Mouse (Mus musculus) neural tube, embryonic 15.5 days (tissue): ENCODE results near the gene Acp5. TPM values are rescaled to one million over a fixed set of nuclear protein-coding genes. Genes with fewer than 3 reads are reported as not detected.

Experiments used
- ATAC-seq: fragments of 200-750 bp; cut with Nextera tagmentation; 2 replicates; pipeline ENCODE4 v1.8.0; 2017; ENCODE audit warnings: mild to moderate bottlenecking, moderate TSS enrichment, moderate library complexity; ENCODE audit not compliant: low FRiP score
- H3K27ac ChIP-seq: fragments of 300-500 bp; sonication (generic); replicated peaks from 2 replicates; pipeline ENCODE4 v1.5.1; 2015; ENCODE audit warnings: mild to moderate bottlenecking, inconsistent platforms
- H3K27me3 ChIP-seq: fragments of 300-500 bp; sonication (generic); replicated peaks from 2 replicates; pipeline ENCODE4 v1.6.1; 2015; ENCODE audit warnings: inconsistent platforms
- H3K36me3 ChIP-seq: fragments of 300-500 bp; sonication (generic); 2 replicates; pipeline ENCODE4 v1.6.1; 2015; ENCODE audit warnings: inconsistent platforms
- H3K4me1 ChIP-seq: fragments of 300-500 bp; sonication (generic); 2 replicates; pipeline ENCODE4 v1.6.1; 2015; ENCODE audit warnings: inconsistent platforms
- H3K4me2 ChIP-seq: fragments of 300-500 bp; sonication (generic); 2 replicates; pipeline ENCODE4 v1.6.1; 2015; ENCODE audit warnings: inconsistent platforms, mild to moderate bottlenecking, moderate library complexity
- H3K4me3 ChIP-seq: fragments of 300-500 bp; sonication (generic); replicated peaks from 2 replicates; pipeline ENCODE4 v1.5.1; 2015; ENCODE audit warnings: mild to moderate bottlenecking, inconsistent platforms
- H3K9ac ChIP-seq: fragments of 300-500 bp; sonication (generic); replicated peaks from 2 replicates; pipeline ENCODE4 v1.6.1; 2015; ENCODE audit warnings: mild to moderate bottlenecking, inconsistent platforms
- H3K9me3 ChIP-seq: fragments of 300-500 bp; sonication (generic); replicated peaks from 2 replicates; pipeline ENCODE4 v1.6.1; 2016; ENCODE audit warnings: inconsistent platforms
- WGBS: fragments of 180-500 bp; shearing (Covaris S2); methylation state at CpG from one replicate; pipeline ENCODE4 v1.1.7; 2015; ENCODE audit warnings: mixed read lengths; 5-methylcytosine and 5-hydroxymethylcytosine counted together
- polyA plus RNA-seq: library from polyadenylated mRNA; unstranded; fragments of >200 nt; fragmentation: Nextera tagmentation; extraction: Ambion mirVana; gene quantifications from 2 replicates; pipeline ENCODE4 v1.2.1, GENCODE M21; 2015

Gene Acp5
- polyA plus RNA-seq, 1 experiment from 2014 or later: 1.0 TPM

DNA sequence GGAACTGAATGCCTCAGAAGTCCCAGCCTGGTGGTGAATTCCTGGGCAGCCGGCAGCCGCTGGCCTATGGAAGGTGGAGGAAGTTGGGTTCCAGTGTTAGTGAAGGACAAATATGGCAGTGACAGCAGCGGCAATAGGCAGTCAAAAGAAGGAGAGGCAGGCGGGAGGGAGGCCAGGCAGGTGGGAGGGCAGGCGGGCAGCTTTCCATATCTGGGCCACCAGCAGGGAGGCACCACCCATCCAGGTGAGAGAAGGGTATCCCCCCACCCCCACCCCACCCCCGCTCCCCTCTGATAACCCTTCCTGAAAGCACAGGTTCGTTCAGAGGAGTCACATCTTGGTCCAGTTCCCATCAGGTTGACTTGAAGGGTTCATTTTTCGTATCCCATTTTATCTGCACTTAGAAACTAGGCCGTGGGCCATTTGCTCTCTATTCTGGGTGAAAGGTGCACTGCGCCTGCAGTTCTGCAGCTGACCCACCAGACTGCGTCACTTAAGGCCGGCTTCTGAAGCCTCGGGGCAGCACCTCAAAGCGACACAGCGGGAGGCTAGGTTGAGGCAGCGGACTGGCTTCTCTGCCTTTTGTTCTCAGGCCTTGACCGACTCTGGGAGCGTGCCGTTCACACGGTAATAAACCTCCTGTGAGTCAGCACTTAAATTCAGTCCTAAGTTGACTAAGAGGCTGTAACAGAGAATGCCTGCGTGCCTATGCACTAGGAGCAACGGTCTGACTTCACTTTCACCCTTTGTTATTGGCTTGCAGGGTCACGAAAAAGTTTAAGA is 1.4 kb upstream of the Acp5 start:
- no peaks in the 10 kb centered on the region for H3K36me3 ChIP-seq
- H3K9me3 ChIP-seq: no peaks in the 10 kb centered on the region
- no peak overlapping the region for H3K27ac ChIP-seq
- H3K4me2 ChIP-seq: peak overlapping the region; percentile 19; the same call in 1 of the 2 replicates
- H3K27me3 ChIP-seq: peaks cover 9% of the 10 kb centered on the region
- peaks cover 3% of the 10 kb centered on the region; the same call in 1 of the 2 replicates for H3K4me1 ChIP-seq
- H3K4me3 ChIP-seq: no peak overlapping the region
- no peak for ATAC-seq
- H3K9ac ChIP-seq: no peak overlapping the region
- WGBS: 8% methylated on average over 23 of the region's 23 CpGs

DNA sequence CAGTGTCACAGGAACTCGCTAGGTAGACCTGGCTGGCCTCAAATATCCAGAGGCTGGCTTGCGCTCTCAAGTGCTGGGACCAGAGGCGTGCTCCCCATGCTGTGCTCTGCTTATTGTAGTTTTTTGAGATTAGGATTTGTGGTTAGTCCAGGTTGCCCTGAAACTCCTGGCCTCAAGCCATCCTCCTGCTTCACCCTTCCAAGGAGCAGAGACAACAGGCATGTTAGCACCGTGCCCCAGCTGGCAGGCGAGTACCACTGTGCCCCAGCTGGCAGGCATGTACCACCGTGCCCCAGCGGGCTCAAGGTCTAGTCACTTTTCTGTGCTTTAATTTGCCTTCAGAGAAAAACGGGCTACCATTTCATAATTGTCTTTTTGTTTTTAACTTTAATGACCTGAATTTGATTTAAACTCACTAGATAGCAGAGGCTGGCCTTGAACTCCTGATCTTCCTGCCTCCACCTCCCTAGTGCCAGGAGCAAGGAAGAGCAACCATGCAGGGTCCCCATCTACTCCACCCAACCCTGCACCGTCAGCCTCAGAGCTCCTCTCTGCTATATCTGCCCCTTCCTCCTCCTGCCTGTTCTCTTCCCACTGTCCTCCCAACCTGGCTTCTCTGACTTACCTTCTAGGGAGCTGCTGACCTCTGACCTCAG is 395 bp downstream of the Acp5 start:
- H3K4me1 ChIP-seq: peaks cover 12% of the 10 kb centered on the region
- no peak overlapping the region for H3K4me2 ChIP-seq
- H3K27me3 ChIP-seq: peaks cover 27% of the 10 kb centered on the region
- WGBS: 69% methylated on average over 9 of the region's 9 CpGs
- H3K4me3 ChIP-seq: no peak overlapping the region
- H3K36me3 ChIP-seq: no peaks in the 10 kb centered on the region
- no peak overlapping the region for H3K27ac ChIP-seq
- no peak for ATAC-seq
- no peaks in the 10 kb centered on the region for H3K9me3 ChIP-seq
- no peak overlapping the region for H3K9ac ChIP-seq

DNA sequence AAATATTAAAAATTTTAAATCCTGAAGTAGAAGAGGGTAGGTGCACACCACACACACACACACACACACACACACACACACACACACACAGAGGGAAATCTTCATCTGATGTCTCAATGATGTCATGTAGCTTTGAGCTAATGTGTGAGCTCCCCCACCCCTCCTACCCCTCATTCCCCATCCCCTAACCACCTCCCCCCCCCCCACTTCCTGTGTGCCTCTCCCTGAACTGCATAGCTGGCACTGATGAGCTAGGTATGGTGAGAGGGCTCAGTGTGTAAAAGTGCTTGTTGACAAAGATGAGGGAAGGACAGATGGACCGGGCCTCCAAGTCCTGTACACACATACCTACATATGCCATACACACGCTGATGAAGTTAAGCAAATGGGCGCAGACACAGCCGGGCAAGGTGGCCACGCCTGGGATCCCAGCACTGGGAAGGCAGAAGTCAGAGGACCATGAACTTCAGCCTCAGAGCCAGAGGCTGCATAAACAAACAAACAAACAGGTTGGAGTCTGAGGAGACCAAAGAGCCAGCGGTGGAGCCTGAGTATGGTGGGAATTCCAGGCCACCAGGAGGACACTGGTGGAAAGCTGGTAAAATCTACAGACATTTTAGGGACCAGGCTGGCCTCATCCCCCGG is 1.1 kb downstream of the Acp5 start:
- H3K4me3 ChIP-seq: no peak overlapping the region
- no peaks in the 10 kb centered on the region for H3K9me3 ChIP-seq
- peaks cover 12% of the 10 kb centered on the region for H3K4me1 ChIP-seq
- ATAC-seq: no peak
- peaks cover 27% of the 10 kb centered on the region for H3K27me3 ChIP-seq
- H3K9ac ChIP-seq: no peak overlapping the region
- WGBS: 93% methylated on average over 7 of the region's 7 CpGs
- H3K36me3 ChIP-seq: no peaks in the 10 kb centered on the region
- no peak overlapping the region for H3K27ac ChIP-seq
- H3K4me2 ChIP-seq: no peak overlapping the region

DNA sequence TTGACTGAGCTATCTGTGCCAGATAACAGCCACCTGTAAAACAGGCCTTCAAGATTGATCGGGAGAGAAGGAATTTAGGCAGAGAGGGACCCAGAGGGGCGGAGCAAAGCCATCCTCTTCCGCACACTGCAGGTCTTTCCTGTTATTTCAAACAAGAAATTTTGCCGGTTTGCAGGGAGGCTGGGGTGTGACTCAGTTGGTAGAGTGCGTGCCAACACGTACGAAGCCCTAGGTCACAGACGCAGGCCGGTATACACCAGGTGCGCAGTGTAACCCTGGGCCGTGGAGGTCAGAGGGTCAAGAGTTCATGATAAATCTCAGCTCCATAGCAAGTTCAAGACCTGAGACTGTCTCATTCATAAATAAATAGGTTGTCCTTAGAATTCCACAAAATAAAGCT is 3.3 kb downstream of the Acp5 start:
- Histone ChIP-seq H3K36me3 (no peaks in the 10 kb centered on the region), H3K4me2 (peak overlapping the region; percentile 46), H3K9me3 (no peaks in the 10 kb centered on the region), H3K4me1 (peaks cover 11% of the 10 kb centered on the region), H3K9ac (no peak overlapping the region), H3K27me3 (peaks cover 27% of the 10 kb centered on the region), H3K27ac (no peak overlapping the region), H3K4me3 (no peak overlapping the region)
- ATAC-seq: no peak
- 51% methylated on average over 11 of the region's 11 CpGs for WGBS

DNA sequence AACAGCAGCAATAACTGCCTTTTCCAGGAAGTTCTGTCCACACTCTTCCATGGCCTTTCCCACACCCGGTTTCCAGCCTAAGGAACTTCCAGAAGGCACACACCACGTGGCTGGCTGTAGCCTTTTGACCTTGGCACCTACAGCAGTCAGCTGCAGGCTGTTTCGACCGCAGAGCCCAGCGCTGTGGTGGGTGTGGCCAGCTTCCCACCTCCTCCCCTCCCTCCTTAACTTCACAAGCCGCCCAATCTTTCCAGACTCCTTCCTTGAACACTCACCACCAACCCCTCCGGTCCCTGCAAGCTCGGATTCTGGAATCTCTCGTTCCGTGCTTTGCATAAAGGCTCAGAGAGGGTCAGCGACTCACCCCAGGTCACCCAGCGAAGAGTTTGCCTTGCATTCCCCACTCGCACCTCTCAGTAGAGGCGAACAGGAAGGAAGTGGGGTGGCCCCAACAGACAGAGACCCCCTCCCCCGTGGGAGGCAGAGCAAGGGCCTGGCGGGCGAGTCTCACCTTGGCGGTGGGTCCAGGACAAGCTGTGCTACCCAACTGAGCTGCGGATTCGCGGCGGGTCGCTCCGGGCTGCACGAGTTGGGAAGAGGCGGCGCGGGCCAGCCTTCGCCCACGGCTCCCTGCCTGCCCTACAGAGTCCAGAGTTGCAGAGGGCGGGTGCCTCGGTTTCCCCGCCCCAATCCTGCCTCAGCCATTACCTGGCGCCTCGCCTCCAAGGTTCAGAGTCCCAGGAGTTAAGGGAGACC is 4.1 kb downstream of the Acp5 start:
- Histone ChIP-seq H3K4me1 (peaks cover 9% of the 10 kb centered on the region), H3K4me2 (peak overlapping the region; percentile 46), H3K9ac (no peak overlapping the region), H3K9me3 (no peaks in the 10 kb centered on the region), H3K27me3 (peaks cover 27% of the 10 kb centered on the region), H3K27ac (no peak overlapping the region), H3K36me3 (no peaks in the 10 kb centered on the region), H3K4me3 (peak overlapping the region; percentile 19)
- 3% methylated on average over 35 of the region's 35 CpGs for WGBS
- no peak for ATAC-seq

DNA sequence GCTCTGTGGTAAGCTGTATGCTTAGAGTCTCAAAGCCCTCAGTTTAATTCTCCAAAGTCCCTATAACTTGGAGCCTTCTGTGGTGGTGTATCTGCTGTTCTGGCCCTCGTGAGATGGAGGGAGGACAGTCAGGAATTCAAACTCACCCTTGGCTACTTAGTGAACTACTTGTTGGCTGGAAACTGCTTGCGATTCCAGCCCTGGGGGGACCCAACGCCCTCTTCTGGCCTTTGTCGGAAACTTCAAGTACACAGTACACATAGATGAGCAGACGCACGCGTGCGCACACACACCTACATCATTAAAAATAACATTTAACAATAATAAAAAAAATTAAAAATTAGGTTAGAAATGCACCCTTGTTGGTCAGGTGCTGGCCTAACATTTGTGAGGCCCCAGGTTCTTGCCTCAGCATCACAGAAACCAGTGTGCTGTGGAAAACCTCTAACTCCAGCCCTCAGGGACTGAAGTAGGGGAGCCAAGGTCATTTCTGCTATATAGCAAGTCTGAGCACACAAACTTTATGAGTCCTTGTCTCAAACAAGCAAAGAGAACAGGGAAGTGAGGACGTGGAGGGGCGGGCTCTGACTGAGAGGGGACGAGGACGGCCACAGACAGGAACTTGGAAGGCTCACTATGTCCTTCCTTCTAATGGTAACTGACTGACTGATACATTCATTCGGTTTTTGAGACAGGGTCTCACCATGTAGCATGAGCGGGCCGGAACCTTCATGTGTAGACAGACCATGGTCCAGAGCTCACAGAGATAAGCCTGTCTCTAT is 10.1 kb downstream of the Acp5 start:
- H3K36me3 ChIP-seq: no peaks in the 10 kb centered on the region
- no peak overlapping the region for H3K4me3 ChIP-seq
- H3K27ac ChIP-seq: no peak overlapping the region
- no peaks in the 10 kb centered on the region for H3K4me1 ChIP-seq
- no peak overlapping the region for H3K9ac ChIP-seq
- H3K27me3 ChIP-seq: peaks cover 9% of the 10 kb centered on the region
- no peak for ATAC-seq
- H3K9me3 ChIP-seq: no peaks in the 10 kb centered on the region
- WGBS: 91% methylated on average over 15 of the region's 15 CpGs
- H3K4me2 ChIP-seq: no peak overlapping the region

DNA sequence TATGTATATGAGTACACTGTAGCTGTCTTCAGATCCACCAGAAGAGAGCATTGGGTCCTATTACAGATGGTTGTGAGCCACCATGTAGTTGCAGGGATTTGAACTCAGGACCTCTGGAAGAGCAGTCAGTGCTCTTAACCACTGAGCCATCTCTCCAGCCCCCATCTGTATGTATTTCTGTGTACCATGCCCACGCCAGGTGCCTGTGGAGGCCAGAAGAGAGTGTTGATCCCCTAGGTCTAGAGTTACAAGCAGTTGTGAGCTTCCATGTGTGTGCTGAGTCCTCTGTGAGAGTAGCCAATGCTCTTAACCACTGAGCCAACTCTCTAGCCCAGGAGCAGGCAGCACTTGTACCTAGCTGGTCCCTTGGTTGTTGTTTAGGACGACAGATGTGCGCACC is 11.3 kb downstream of the Acp5 start:
- ATAC-seq: no peak
- H3K4me2 ChIP-seq: no peak overlapping the region
- H3K4me1 ChIP-seq: no peaks in the 10 kb centered on the region
- H3K9ac ChIP-seq: no peak overlapping the region
- WGBS: 91% methylated on average over 3 of the region's 3 CpGs
- no peaks in the 10 kb centered on the region for H3K9me3 ChIP-seq
- H3K27me3 ChIP-seq: peaks cover 6% of the 10 kb centered on the region; the same call in 1 of the 2 replicates
- H3K36me3 ChIP-seq: no peaks in the 10 kb centered on the region
- no peak overlapping the region for H3K27ac ChIP-seq
- H3K4me3 ChIP-seq: no peak overlapping the region

DNA sequence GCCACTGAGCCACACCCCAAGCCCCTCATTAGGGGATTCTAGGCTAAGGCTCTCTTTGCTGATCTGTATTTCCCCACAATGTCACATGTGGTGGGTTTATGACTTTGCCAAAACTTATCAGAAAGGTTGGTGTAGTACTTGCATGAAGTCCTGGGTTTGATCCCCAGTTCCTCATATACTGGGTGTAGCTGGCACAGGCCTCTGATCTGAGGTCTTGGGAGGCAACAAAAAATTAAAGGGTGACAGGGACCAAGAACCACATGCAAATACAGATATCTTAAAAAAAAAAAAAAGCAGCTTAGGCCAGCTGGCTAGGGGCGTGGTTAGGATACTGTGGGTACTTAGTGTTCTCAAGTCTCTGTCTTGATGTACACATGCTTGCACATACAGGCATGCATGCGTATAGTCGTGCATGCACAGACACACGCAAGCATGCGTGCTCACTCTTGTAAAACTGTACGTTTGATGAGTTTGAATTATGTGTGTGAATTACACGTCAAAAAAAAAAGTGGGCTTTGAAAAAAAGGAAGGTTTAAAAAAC is 12.4 kb downstream of the Acp5 start:
- no peaks in the 10 kb centered on the region for H3K36me3 ChIP-seq
- 91% methylated on average over 7 of the region's 7 CpGs for WGBS
- peaks cover 6% of the 10 kb centered on the region; the same call in 1 of the 2 replicates for H3K27me3 ChIP-seq
- H3K4me3 ChIP-seq: no peak overlapping the region
- H3K27ac ChIP-seq: no peak overlapping the region
- H3K4me1 ChIP-seq: peaks cover under 1% of the 10 kb centered on the region; the same call in 1 of the 2 replicates
- no peak overlapping the region for H3K9ac ChIP-seq
- no peak for ATAC-seq
- H3K9me3 ChIP-seq: no peaks in the 10 kb centered on the region
- H3K4me2 ChIP-seq: no peak overlapping the region

DNA sequence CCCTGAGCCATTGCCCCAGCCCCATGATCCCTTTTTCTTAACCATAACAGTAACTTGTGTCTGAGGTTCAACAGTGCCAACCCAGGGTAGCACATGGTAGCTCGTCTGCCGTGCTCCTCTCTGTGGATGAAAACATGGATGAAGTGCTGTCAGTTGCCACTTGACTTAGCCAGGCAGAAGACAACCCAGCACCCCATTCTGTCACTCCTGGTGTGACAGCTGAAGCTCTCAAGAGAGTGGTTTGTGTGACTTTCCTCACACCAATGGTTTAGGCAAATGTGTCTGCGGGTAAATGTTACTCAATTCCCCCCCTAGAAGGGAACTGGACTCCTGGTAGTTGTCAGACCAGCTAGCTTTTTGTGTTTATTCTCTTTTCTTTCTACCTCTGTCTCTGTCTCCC is 13.5 kb downstream of the Acp5 start:
- Histone ChIP-seq H3K27me3 (peaks cover 6% of the 10 kb centered on the region; the same call in 1 of the 2 replicates), H3K9me3 (no peaks in the 10 kb centered on the region), H3K4me2 (no peak overlapping the region), H3K9ac (no peak overlapping the region), H3K27ac (no peak overlapping the region), H3K4me1 (peaks cover 9% of the 10 kb centered on the region), H3K4me3 (no peak overlapping the region), H3K36me3 (no peaks in the 10 kb centered on the region)
- no peak for ATAC-seq
- 82% methylated on average over 3 of the region's 3 CpGs for WGBS

DNA sequence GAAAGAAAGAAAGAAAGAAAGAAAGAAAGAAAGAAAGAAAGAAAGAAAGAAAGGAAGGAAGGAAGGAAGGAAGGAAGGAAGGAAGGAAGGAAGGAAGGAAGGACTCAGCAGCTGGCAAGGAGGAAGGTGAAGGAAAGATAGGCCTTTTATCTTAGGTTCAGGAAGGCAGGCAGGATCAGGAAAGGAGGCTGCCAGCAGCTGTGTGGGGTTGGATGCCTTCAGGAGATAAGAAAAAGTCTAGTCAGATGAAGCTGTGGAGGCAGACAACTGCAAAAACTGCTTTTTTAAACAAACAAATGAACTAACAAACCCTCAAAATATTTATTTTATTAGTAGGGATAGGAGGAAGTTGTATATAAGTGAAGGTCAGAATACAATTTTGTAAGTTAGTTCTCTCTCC is 14.0 kb downstream of the Acp5 start:
- Histone ChIP-seq H3K36me3 (no peaks in the 10 kb centered on the region), H3K27me3 (peaks cover 6% of the 10 kb centered on the region; the same call in 1 of the 2 replicates), H3K27ac (no peak overlapping the region), H3K4me1 (peaks cover 9% of the 10 kb centered on the region), H3K9ac (no peak overlapping the region), H3K4me2 (no peak overlapping the region), H3K4me3 (no peak overlapping the region), H3K9me3 (no peaks in the 10 kb centered on the region)
- ATAC-seq: no peak
